Mouse (Mus musculus): ENCODE data around the gene P3h1. TPM values are rescaled to one million over a fixed set of nuclear protein-coding genes. Genes with fewer than 3 reads are reported as not detected.
A peak's percentile ranks its signal among the peaks of the same experiment; 100 is the strongest.

The P3h1 gene
- polyA plus RNA-seq, 1 experiment, result 16.0 TPM

GRCm38 (mm10) chr4:119218169-119218568, 14.5 kb upstream of the P3h1 start, which contains the start of gene Tmem269:
Gene Tmem269, minus strand, starts transcription at chr4:119218217.
- H3K27ac ChIP-seq (ENCODE audit: insufficient read depth, low read depth, low read length), result no peak within 1 kb of the TSS
- no peaks in the 10 kb centered on the region for H3K27me3 ChIP-seq (replicated peaks; ENCODE audit: control insufficient read depth, insufficient read depth, low read length)
- 30% methylated on average over 11 of the region's 11 CpGs for WGBS
- DNase-seq, result no peak
- H3K36me3 ChIP-seq (ENCODE audit: control insufficient read depth, insufficient read depth, low read length), result no peaks in the 10 kb centered on the region
- H3K4me1 ChIP-seq (ENCODE audit: control insufficient read depth, insufficient read depth, low read length), result no peaks in the 10 kb centered on the region
- no peak for TF ChIP-seq CTCF (conservative IDR thresholded peaks at IDR 0.05; ENCODE audit: insufficient read depth, insufficient read length, low read depth, low read length)
- TF ChIP-seq POLR2A (IDR thresholded peaks at IDR 0.05; ENCODE audit: low read depth, low read length), result no peak
- H3K4me3 ChIP-seq (ENCODE audit: insufficient read depth, low read depth, low read length), result no peak within 1 kb of the TSS

GRCm38 (mm10) chr4:119223696-119224095, 9.0 kb upstream of the P3h1 start:
- Histone ChIP-seq H3K27me3 (replicated peaks; ENCODE audit: control insufficient read depth, insufficient read depth, low read length) (no peaks in the 10 kb centered on the region), H3K36me3 (ENCODE audit: control insufficient read depth, insufficient read depth, low read length) (peaks cover 2% of the 10 kb centered on the region; the same call in 1 of the 2 replicates), H3K4me1 (ENCODE audit: control insufficient read depth, insufficient read depth, low read length) (no peaks in the 10 kb centered on the region), H3K27ac (ENCODE audit: insufficient read depth, low read depth, low read length) (no peak overlapping the region), H3K4me3 (ENCODE audit: insufficient read depth, low read depth, low read length) (no peak overlapping the region)
- DNase-seq, result peak; percentile 45
- WGBS, result 79% methylated on average over 1 of the region's 1 CpGs
- TF ChIP-seq POLR2A (IDR thresholded peaks at IDR 0.05; ENCODE audit: low read depth, low read length) (no peak), CTCF (conservative IDR thresholded peaks at IDR 0.05; ENCODE audit: insufficient read depth, insufficient read length, low read depth, low read length) (peak; percentile 82)

GRCm38 (mm10) chr4:119224534-119224933, 8.2 kb upstream of the P3h1 start:
- Histone ChIP-seq H3K27me3 (replicated peaks; ENCODE audit: control insufficient read depth, insufficient read depth, low read length) (no peaks in the 10 kb centered on the region), H3K27ac (ENCODE audit: insufficient read depth, low read depth, low read length) (no peak overlapping the region), H3K4me1 (ENCODE audit: control insufficient read depth, insufficient read depth, low read length) (no peaks in the 10 kb centered on the region), H3K4me3 (ENCODE audit: insufficient read depth, low read depth, low read length) (no peak overlapping the region), H3K36me3 (ENCODE audit: control insufficient read depth, insufficient read depth, low read length) (peaks cover 2% of the 10 kb centered on the region; the same call in 1 of the 2 replicates)
- WGBS, result 96% methylated on average over 3 of the region's 3 CpGs
- TF ChIP-seq POLR2A (IDR thresholded peaks at IDR 0.05; ENCODE audit: low read depth, low read length) (no peak), CTCF (conservative IDR thresholded peaks at IDR 0.05; ENCODE audit: insufficient read depth, insufficient read length, low read depth, low read length) (no peak)
- DNase-seq, result no peak

- H3K27ac ChIP-seq (ENCODE audit: insufficient read depth, low read depth, low read length), result no peak overlapping the region
- WGBS, result 85% methylated on average over 9 of the region's 9 CpGs
- peaks cover 2% of the 10 kb centered on the region; the same call in 1 of the 2 replicates for H3K36me3 ChIP-seq (ENCODE audit: control insufficient read depth, insufficient read depth, low read length)
- TF ChIP-seq POLR2A (IDR thresholded peaks at IDR 0.05; ENCODE audit: low read depth, low read length) (no peak), CTCF (conservative IDR thresholded peaks at IDR 0.05; ENCODE audit: insufficient read depth, insufficient read length, low read depth, low read length) (no peak; the same call in 1 of the 2 replicates)
- DNase-seq, result no peak
- H3K4me1 ChIP-seq (ENCODE audit: control insufficient read depth, insufficient read depth, low read length), result no peaks in the 10 kb centered on the region
- H3K27me3 ChIP-seq (replicated peaks; ENCODE audit: control insufficient read depth, insufficient read depth, low read length), result no peaks in the 10 kb centered on the region
- no peak overlapping the region for H3K4me3 ChIP-seq (ENCODE audit: insufficient read depth, low read depth, low read length)
Measured at GRCm38 (mm10) chr4:119225719-119226118, 7.0 kb upstream of the P3h1 start.

- Histone ChIP-seq H3K27me3 (replicated peaks; ENCODE audit: control insufficient read depth, insufficient read depth, low read length) (no peaks in the 10 kb centered on the region), H3K4me1 (ENCODE audit: control insufficient read depth, insufficient read depth, low read length) (no peaks in the 10 kb centered on the region; the same call in 1 of the 2 replicates), H3K27ac (ENCODE audit: insufficient read depth, low read depth, low read length) (no peak overlapping the region), H3K4me3 (ENCODE audit: insufficient read depth, low read depth, low read length) (no peak overlapping the region), H3K36me3 (ENCODE audit: control insufficient read depth, insufficient read depth, low read length) (peaks cover 2% of the 10 kb centered on the region; the same call in 1 of the 2 replicates)
- WGBS, result 87% methylated on average over 11 of the region's 11 CpGs
- no peak for DNase-seq
- no peak for TF ChIP-seq POLR2A (IDR thresholded peaks at IDR 0.05; ENCODE audit: low read depth, low read length)
- no peak for TF ChIP-seq CTCF (conservative IDR thresholded peaks at IDR 0.05; ENCODE audit: insufficient read depth, insufficient read length, low read depth, low read length)
Measured at GRCm38 (mm10) chr4:119226751-119227150, 6.0 kb upstream of the P3h1 start.

GRCm38 (mm10) chr4:119233256-119233901, 664 bp downstream of the P3h1 start:
- 1% methylated on average over 36 of the region's 36 CpGs for WGBS

GRCm38 (mm10) chr4:119234348-119234747, 1.6 kb downstream of the P3h1 start:
- DNase-seq, result no peak
- Histone ChIP-seq H3K27ac (ENCODE audit: insufficient read depth, low read depth, low read length) (no peak overlapping the region), H3K27me3 (replicated peaks; ENCODE audit: control insufficient read depth, insufficient read depth, low read length) (no peaks in the 10 kb centered on the region), H3K36me3 (ENCODE audit: control insufficient read depth, insufficient read depth, low read length) (no peaks in the 10 kb centered on the region), H3K4me1 (ENCODE audit: control insufficient read depth, insufficient read depth, low read length) (peaks cover 3% of the 10 kb centered on the region; the same call in 1 of the 2 replicates), H3K4me3 (ENCODE audit: insufficient read depth, low read depth, low read length) (no peak overlapping the region)
- TF ChIP-seq CTCF (conservative IDR thresholded peaks at IDR 0.05; ENCODE audit: insufficient read depth, insufficient read length, low read depth, low read length), result no peak
- no peak for TF ChIP-seq POLR2A (IDR thresholded peaks at IDR 0.05; ENCODE audit: low read depth, low read length)
- 80% methylated on average over 3 of the region's 3 CpGs for WGBS

More at GRCm38 (mm10) chr4:119233256-119233901, 664 bp downstream of the P3h1 start:
- peak overlapping the region; percentile 90 for H3K4me3 ChIP-seq (ENCODE audit: insufficient read depth, low read depth, low read length)
- DNase-seq, result peak; percentile 53
- H3K36me3 ChIP-seq (ENCODE audit: control insufficient read depth, insufficient read depth, low read length), result no peaks in the 10 kb centered on the region
- no peak overlapping the region for H3K27ac ChIP-seq (ENCODE audit: insufficient read depth, low read depth, low read length)
- no peaks in the 10 kb centered on the region for H3K27me3 ChIP-seq (replicated peaks; ENCODE audit: control insufficient read depth, insufficient read depth, low read length)
- 0 out of 2 replicates have a peak, but pooled peaks have one; percentile 11 for TF ChIP-seq CTCF (conservative IDR thresholded peaks at IDR 0.05; ENCODE audit: insufficient read depth, insufficient read length, low read depth, low read length)
- no peak for TF ChIP-seq POLR2A (IDR thresholded peaks at IDR 0.05; ENCODE audit: low read depth, low read length)
- no peaks in the 10 kb centered on the region; the same call in 1 of the 2 replicates for H3K4me1 ChIP-seq (ENCODE audit: control insufficient read depth, insufficient read depth, low read length)
